Mouse (Mus musculus) c-Kit-positive CD71-negative TER-119-negative erythroid progenitor cells, embryonic 14.5 days (primary cell): Measurements from ENCODE around the gene Gm595.
A peak's percentile ranks its signal among the peaks of the same experiment; 100 is the strongest.

Experiments
- DNase-seq: peaks from one replicate; pipeline ENCODE4 v3.0.0-alpha.2; 2013; ENCODE audit warnings: low read depth

Gene Gm595

DNA sequence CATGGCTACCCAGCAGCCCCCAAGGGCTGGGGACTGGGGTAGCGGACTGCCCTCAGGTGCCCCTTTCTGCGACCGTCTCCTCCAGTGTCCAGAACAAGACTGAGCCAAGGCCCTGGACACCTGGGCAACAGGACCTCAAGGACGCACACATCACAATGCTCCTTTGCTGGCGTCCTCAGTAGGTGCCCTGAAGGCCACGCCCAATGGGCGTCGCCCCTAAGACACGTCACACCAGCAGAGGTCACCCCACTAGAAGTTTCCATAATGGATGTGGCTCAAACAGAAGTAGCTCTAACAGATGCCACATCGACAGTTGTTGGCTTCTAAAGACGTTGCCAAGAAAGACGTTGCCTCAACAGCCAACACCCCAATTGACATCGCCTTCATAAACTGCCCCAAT, at the start of gene Gm595:
TSS of gene Gm595 (minus strand) at position 101 of the 400 bp plus-strand sequence.
- DNase-seq = no peak

DNA sequence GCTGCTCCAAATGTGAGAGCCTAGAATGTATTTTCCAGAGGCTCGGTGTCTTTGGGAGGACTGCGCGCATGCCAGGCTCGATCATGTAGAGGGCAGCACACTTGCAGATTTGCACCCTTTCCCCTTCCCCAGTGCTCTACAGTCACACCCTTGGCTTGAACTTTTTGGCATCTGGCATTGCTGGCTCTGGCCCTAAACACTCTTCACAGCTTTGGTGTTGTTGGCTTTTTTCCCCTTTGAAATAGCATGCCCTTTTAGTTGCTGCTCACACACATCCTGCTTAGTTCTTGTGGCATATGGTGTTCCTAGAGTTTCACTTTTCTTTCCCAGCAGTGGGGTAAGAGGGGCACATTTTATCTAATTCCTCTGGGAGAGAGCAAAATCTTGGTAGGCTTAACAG, 30.9 kb upstream of the Gm595 start:
- no peak for DNase-seq

DNA sequence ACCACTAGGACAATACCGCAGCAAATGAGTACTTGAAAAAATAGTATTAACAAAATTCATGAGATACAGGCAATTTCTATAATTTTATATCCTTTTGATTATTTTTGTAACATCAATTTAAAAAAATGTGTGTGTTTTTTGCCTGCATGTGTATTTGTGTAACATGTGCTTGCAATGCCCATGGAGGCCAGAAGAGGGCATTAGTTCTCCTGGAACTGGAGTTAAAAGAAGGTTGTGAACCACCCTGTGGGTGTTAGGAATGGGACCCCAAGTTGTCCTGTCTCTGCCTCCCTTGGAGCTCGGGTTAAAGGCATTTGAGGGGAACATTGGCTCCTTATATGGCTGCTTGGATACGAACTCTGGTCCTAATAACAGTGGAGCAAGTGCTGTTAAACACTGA, 26.2 kb upstream of the Gm595 start:
- DNase-seq = no peak

DNA sequence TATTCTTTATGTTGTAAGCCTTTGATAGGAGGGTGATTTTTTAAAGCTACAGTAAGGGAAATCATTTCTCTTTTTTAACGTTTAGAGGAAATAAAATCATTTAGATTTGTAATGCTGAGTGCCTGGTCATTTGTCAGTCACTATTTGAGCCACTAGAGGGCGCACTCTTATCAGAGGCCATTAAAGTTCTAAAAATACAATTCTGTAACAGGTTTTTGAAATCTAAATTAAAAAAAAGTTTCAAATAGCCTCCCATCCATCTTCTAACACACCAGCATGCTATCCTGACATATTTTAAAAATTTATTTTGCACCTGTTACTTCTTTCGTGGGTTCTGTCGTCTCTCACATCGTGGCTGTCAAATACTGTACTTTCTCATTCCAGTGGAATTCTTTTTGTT, 22.0 kb upstream of the Gm595 start:
- DNase-seq = peak; percentile 4

DNA sequence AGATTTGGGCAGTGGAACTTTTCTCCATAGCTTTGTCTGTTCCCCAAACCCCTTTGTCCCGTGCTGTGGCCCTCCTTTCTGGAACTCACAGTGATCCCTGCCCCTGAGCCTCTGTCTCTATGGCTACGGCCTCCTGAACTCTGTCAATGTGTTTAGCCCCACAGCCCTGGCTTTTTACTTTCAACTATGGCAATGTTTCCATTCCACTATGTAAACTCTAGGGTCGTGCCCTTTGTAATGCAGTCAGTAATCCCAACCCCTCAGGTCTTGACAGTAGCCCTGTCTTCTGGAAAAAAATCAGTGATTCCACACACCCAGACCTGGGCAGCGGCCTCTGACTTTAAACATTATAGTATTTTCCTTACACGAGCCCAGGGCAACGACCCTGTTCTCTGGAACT, 19.3 kb upstream of the Gm595 start:
- no peak for DNase-seq

DNA sequence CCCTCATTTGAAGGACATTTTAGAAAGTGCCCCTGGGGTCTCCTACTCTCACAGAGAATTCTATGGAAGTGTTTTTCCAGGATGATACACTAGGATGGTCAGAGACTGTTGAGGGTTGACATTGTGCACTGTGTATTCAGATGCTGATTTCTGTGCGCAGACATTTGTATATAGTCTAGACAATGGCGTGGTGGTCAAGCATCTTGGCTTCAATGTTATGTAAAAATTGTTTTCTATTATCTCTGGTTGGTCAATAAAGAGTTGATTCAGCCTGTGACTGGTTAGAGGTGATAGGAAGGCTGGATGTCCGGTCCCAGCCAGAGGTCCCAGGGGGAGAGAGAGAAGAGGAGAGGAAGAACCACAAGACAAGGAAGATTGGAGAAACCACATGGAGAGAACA, 16.4 kb upstream of the Gm595 start:
- no peak for DNase-seq

DNA sequence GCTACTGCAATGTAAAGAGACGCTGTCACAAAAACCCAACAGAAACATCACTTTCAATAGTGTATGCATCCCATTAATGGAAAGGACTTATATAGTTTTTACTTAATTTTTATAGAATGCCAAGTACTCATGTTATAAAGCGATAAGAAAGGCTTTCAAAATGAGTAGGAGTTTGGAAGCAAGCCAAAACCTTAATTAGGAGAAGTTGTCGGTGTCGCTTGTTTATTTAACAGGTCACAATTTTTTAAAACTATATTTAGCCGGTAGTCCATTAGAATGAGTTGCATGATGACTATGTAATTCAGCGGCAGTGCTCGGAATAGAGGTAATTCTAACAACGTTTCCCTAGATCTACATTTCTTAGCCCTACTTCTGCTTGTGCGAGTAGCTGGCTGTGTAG, 12.7 kb upstream of the Gm595 start:
- DNase-seq = no peak

DNA sequence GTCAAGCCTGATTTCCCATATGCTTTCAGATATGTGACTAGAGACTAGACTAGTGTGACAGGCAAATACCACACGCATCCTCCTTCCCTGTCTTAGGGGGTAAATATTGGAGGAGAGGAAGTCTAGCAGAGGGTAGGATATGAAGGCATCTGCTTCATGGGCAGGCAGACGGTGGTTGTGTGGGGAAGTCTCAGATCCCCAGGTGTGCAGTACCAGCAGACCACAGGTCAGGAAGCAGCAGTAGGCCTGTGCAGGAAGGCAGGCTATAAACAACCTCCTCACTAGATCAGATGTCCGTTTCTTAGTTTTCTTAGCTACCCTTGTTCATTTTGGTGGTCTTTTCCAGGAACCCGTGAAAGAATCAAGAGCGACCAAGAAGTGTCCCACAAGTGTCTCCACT, 7.1 kb upstream of the Gm595 start:
- no peak for DNase-seq
